Mouse (Mus musculus) lung, embryonic 16.5 days (tissue): ENCODE measurements around the gene Mvk. TPM values are rescaled to one million over a fixed set of nuclear protein-coding genes. Genes with fewer than 3 reads are reported as not detected.

Source experiments
- ATAC-seq: fragments of 200-750 bp; cut with Nextera tagmentation; 2 replicates; pipeline ENCODE4 v1.8.0; 2017; ENCODE audit warnings: low read depth, mild to moderate bottlenecking, moderate library complexity
- H3K27ac ChIP-seq: fragments of 300-500 bp; sonication (generic); 2 replicates; pipeline ENCODE4 v1.5.1; 2014; ENCODE audit warnings: mild to moderate bottlenecking, control low read depth, low read length
- H3K27me3 ChIP-seq: fragments of 300-500 bp; sonication (generic); 2 replicates; pipeline ENCODE4 v1.6.1; 2014; ENCODE audit warnings: low read depth, low read length, mixed read lengths; ENCODE audit not compliant: control insufficient read depth, insufficient read depth
- H3K36me3 ChIP-seq: fragments of 300-500 bp; sonication (generic); 2 replicates; pipeline ENCODE4 v1.6.1; 2014; ENCODE audit warnings: low read length; ENCODE audit not compliant: control insufficient read depth, insufficient read depth
- H3K4me1 ChIP-seq: fragments of 300-500 bp; sonication (generic); replicated peaks from 2 replicates; pipeline ENCODE4 v1.6.1; 2014; ENCODE audit warnings: low read length, mixed read lengths; ENCODE audit not compliant: control insufficient read depth, insufficient read depth
- H3K4me2 ChIP-seq: fragments of 300-500 bp; sonication (generic); 2 replicates; pipeline ENCODE4 v1.6.1; 2014; ENCODE audit warnings: low read depth, low read length, control low read depth
- H3K4me3 ChIP-seq: fragments of 300-500 bp; sonication (generic); 2 replicates; pipeline ENCODE4 v1.5.1; 2014; ENCODE audit warnings: mild to moderate bottlenecking, low read length, control low read depth
- H3K9ac ChIP-seq: fragments of 300-500 bp; sonication (generic); 2 replicates; pipeline ENCODE4 v1.6.1; 2014; ENCODE audit warnings: low read length, control low read depth
- H3K9me3 ChIP-seq: fragments of 300-500 bp; sonication (generic); 2 replicates; pipeline ENCODE4 v1.6.1; 2016; ENCODE audit warnings: low read length; ENCODE audit not compliant: control insufficient read depth
- WGBS: fragments of 180-500 bp; shearing (Covaris S2); extraction: QIAGEN DNeasy Blood & Tissue Kit; methylation state at CpG from one replicate; pipeline ENCODE4 v1.1.7; 2014; 5-methylcytosine and 5-hydroxymethylcytosine counted together
- polyA plus RNA-seq: library from polyadenylated mRNA; unstranded; fragments of >200 nt; fragmentation: Nextera tagmentation; extraction: Ambion mirVana; gene quantifications from 2 replicates; pipeline ENCODE4 v1.2.1, GENCODE M21; 2015

The Mvk gene
- polyA plus RNA-seq, 1 experiment from 2014 or later: 36.1 TPM

- H3K4me1 ChIP-seq: no peaks in the 10 kb centered on the region
- no peaks in the 10 kb centered on the region for H3K27me3 ChIP-seq
- no peak for ATAC-seq
- no peak overlapping the region for H3K27ac ChIP-seq
- no peak overlapping the region for H3K4me3 ChIP-seq
- peaks cover 10% of the 10 kb centered on the region for H3K36me3 ChIP-seq
- no peaks in the 10 kb centered on the region for H3K9me3 ChIP-seq
- H3K9ac ChIP-seq: no peak overlapping the region
- no peak overlapping the region for H3K4me2 ChIP-seq
- 89% methylated on average over 14 of the region's 14 CpGs for WGBS
These were observed 8.5 kb upstream of the Mvk start for GRCm38 (mm10) chr5:114435588-114435987.

DNA sequence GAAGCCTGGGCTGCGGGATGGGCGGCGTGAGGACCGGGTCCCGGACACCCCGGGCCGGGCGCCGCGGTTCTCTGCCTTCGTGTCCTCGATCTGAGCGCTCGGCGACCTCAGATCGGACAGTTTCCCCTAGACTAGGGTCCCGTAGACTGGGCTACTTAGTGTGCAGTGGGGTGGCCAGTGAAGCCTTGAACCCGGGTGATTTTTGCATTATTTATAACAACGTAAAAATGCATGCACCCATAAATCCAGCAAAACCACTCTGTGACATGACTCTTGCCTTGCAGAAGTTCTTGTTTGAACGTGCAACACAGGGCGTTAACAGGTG lies 261 bp downstream of the Mvk start:
- under 1% methylated on average over 21 of the region's 21 CpGs for WGBS
- peak overlapping the region; percentile 25; the same call in 1 of the 2 replicates for H3K27ac ChIP-seq

GRCm38 (mm10) chr5:114449011-114449410 lies 4.9 kb downstream of the Mvk start:
- Histone ChIP-seq H3K9me3 (no peaks in the 10 kb centered on the region), H3K9ac (no peak overlapping the region), H3K27me3 (no peaks in the 10 kb centered on the region), H3K4me1 (peaks cover 6% of the 10 kb centered on the region), H3K4me2 (no peak overlapping the region), H3K36me3 (peaks cover 15% of the 10 kb centered on the region), H3K4me3 (no peak overlapping the region), H3K27ac (no peak overlapping the region)
- ATAC-seq: no peak
- whole genome bisulfite sequencing: 60% methylated on average over 4 of the region's 4 CpGs

More for the DNA sequence above, 261 bp downstream of the Mvk start:
- peak overlapping the region; percentile 95 for H3K4me3 ChIP-seq
- H3K4me2 ChIP-seq: peak overlapping the region; percentile 89
- no peaks in the 10 kb centered on the region for H3K9me3 ChIP-seq
- H3K9ac ChIP-seq: peak overlapping the region; percentile 88
- peaks cover 7% of the 10 kb centered on the region for H3K36me3 ChIP-seq
- no peaks in the 10 kb centered on the region for H3K27me3 ChIP-seq
- peaks cover 13% of the 10 kb centered on the region for H3K4me1 ChIP-seq
- no peak for ATAC-seq

DNA sequence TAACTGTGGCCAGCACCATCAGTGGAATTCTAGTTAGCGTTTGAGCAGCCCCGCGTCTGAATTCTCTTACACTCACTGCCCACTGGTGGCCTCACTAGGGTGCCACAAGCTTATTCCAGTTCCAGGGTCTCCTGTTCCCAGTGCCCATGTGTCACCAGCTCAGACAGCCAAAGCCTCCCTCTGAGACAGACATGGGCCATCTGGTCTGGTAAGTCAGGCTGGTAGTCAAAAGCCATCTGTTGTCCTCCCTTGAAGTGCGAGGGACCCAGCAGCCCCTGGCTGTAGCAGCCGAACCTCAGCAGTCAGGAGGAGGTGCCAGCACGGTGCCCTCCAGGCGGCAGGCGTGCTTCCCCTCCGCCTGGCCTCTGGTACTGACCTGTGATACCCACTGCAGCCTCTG lies 12.2 kb downstream of the Mvk start:
- Histone ChIP-seq H3K9me3 (no peaks in the 10 kb centered on the region), H3K4me2 (no peak overlapping the region), H3K27ac (no peak overlapping the region), H3K9ac (no peak overlapping the region), H3K27me3 (no peaks in the 10 kb centered on the region), H3K36me3 (peaks cover 3% of the 10 kb centered on the region; the same call in 1 of the 2 replicates), H3K4me1 (peaks cover 4% of the 10 kb centered on the region; the same call in 1 of the 2 replicates), H3K4me3 (no peak overlapping the region)
- 67% methylated on average over 9 of the region's 9 CpGs for WGBS
- ATAC-seq: no peak

- WGBS: 74% methylated on average over 16 of the region's 16 CpGs
- Histone ChIP-seq H3K27me3 (no peaks in the 10 kb centered on the region), H3K4me1 (peaks cover 4% of the 10 kb centered on the region; the same call in 1 of the 2 replicates), H3K9me3 (no peaks in the 10 kb centered on the region), H3K36me3 (peaks cover 3% of the 10 kb centered on the region; the same call in 1 of the 2 replicates), H3K27ac (no peak overlapping the region), H3K9ac (no peak overlapping the region), H3K4me2 (no peak overlapping the region), H3K4me3 (no peak overlapping the region)
- ATAC-seq: no peak
These were observed 13.0 kb downstream of the Mvk start for GRCm38 (mm10) chr5:114456995-114457605.

DNA sequence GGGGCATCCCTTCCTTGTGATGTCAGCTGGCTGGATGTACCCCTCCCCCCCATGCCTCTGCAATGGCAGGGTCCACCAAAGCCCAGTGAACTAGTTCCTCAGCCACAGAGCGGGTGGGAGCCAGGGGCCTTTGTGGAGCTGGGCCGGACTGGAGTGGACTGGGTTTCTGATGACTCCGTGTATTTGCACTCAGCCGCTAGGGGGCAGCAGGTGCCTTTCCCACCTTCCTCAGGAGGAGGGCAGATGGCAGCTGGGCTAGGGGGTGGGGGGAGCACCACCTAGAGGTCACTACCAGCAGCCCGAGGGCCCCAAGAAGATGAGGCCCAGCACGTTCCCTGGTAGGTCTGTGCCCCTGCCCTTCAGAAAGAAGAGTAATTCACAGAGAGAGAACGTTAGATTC lies 17.2 kb downstream of the Mvk start:
- ATAC-seq: peak; percentile 58
- H3K9me3 ChIP-seq: no peaks in the 10 kb centered on the region
- no peak overlapping the region for H3K4me3 ChIP-seq
- no peak overlapping the region for H3K27ac ChIP-seq
- no peaks in the 10 kb centered on the region for H3K36me3 ChIP-seq
- peaks cover 11% of the 10 kb centered on the region for H3K4me1 ChIP-seq
- no peaks in the 10 kb centered on the region for H3K27me3 ChIP-seq
- WGBS: 5% methylated on average over 7 of the region's 7 CpGs
- H3K9ac ChIP-seq: no peak overlapping the region
- H3K4me2 ChIP-seq: no peak overlapping the region

- no peak for ATAC-seq
- H3K9me3 ChIP-seq: no peaks in the 10 kb centered on the region
- H3K4me2 ChIP-seq: no peak overlapping the region
- no peaks in the 10 kb centered on the region for H3K27me3 ChIP-seq
- no peaks in the 10 kb centered on the region for H3K36me3 ChIP-seq
- 75% methylated on average over 24 of the region's 24 CpGs for WGBS
- no peak overlapping the region for H3K9ac ChIP-seq
- no peak overlapping the region for H3K27ac ChIP-seq
- H3K4me3 ChIP-seq: no peak overlapping the region
- H3K4me1 ChIP-seq: peaks cover 13% of the 10 kb centered on the region
These were observed 18.3 kb downstream of the Mvk start for GRCm38 (mm10) chr5:114462067-114463040.

DNA sequence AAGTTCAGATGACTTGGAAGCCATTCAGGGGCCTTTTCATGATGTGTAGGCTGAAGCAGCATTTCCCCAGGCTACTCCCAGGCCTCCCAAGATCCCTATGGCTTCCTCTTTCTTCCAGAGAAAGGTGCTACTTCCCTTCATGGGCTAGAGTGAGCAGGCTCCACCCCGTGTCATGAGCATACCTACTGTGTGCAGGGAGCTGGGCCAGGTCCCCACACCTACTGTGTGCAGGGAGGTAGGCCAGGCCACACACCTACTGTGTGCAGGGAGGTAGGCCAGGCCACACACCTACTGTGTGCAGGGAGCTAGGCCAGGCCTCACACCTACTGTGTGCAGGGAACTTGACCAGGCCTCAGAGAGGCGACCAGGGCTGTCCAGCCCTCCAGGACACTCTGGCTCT lies 20.5 kb downstream of the Mvk start:
- 56% methylated on average over 2 of the region's 2 CpGs for WGBS
- ATAC-seq: no peak
- Histone ChIP-seq H3K4me3 (no peak overlapping the region), H3K36me3 (no peaks in the 10 kb centered on the region), H3K4me2 (no peak overlapping the region), H3K4me1 (peaks cover 15% of the 10 kb centered on the region), H3K27ac (no peak overlapping the region), H3K9me3 (no peaks in the 10 kb centered on the region), H3K27me3 (no peaks in the 10 kb centered on the region), H3K9ac (no peak overlapping the region)

DNA sequence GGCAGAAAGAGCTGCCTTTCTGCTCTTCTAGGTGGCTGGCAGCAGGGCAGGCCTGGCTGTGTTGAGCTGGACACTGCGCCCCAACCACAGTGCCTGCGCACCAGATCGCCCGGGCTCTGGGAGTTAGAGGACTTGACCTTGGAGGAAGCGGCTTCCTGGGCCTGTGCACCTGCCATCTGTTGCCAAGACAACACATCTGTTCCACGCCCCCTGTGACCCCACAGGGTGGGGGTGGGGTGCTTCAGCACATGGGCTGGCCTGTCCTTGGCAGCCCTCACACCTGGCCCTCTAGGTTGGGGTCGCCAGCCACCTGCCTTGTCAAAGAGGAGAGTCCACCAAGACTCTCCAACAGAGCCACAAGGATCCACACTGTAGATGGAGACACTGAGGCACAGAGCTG lies 21.6 kb downstream of the Mvk start:
- Histone ChIP-seq H3K27me3 (no peaks in the 10 kb centered on the region), H3K4me2 (no peak overlapping the region), H3K9ac (no peak overlapping the region), H3K9me3 (no peaks in the 10 kb centered on the region), H3K4me1 (peaks cover 15% of the 10 kb centered on the region), H3K36me3 (no peaks in the 10 kb centered on the region), H3K27ac (no peak overlapping the region), H3K4me3 (no peak overlapping the region)
- ATAC-seq: no peak
- 72% methylated on average over 7 of the region's 7 CpGs for WGBS
